Mouse (Mus musculus): ENCODE data around the gene Gm45711. TPM values are rescaled to one million over a fixed set of nuclear protein-coding genes. Genes with fewer than 3 reads are reported as not detected.

The Gm45711 gene
- polyA plus RNA-seq, 1 experiment from 2014 or later = not detected

Other genes with a start within 250 kb of the Gm45711 start
- 14.6 and 16.5 TPM in 2 replicates for gene Cdh5, start 208.5 kb downstream of the Gm45711 start, polyA plus RNA-seq (2015; fragmentation: Nextera tagmentation; extraction: Ambion mirVana)
- gene Bean1, start 139.6 kb downstream of the Gm45711 start, polyA plus RNA-seq (2015; fragmentation: Nextera tagmentation; extraction: Ambion mirVana) = 3.3 and 4.4 TPM in 2 replicates
- gene Tk2, start 61.5 kb downstream of the Gm45711 start, polyA plus RNA-seq (2015; fragmentation: Nextera tagmentation; extraction: Ambion mirVana) = 45.7 TPM in 2 replicates
- gene Cklf, start 59.2 kb downstream of the Gm45711 start, polyA plus RNA-seq (2015; fragmentation: Nextera tagmentation; extraction: Ambion mirVana) = 36.1 TPM in 2 replicates
- gene Cmtm2a, start 16.9 kb downstream of the Gm45711 start, polyA plus RNA-seq (2015; fragmentation: Nextera tagmentation; extraction: Ambion mirVana) = not detected in 2 replicates
- gene Cmtm1, start 64 bp upstream of the Gm45711 start, polyA plus RNA-seq (2015; fragmentation: Nextera tagmentation; extraction: Ambion mirVana) = not detected in 2 replicates
- gene Gm11020, start 11.5 kb upstream of the Gm45711 start, polyA plus RNA-seq (2015; fragmentation: Nextera tagmentation; extraction: Ambion mirVana) = not detected in 2 replicates
- not detected in 2 replicates for gene Cmtm2b, start 12.1 kb upstream of the Gm45711 start, polyA plus RNA-seq (2015; fragmentation: Nextera tagmentation; extraction: Ambion mirVana)
- 45.4 and 47.3 TPM in 2 replicates for gene Cmtm3, start 29.3 kb upstream of the Gm45711 start, polyA plus RNA-seq (2015; fragmentation: Nextera tagmentation; extraction: Ambion mirVana)
- 2.1 and 2.3 TPM in 2 replicates for gene Cmtm4, start 85.7 kb upstream of the Gm45711 start, polyA plus RNA-seq (2015; fragmentation: Nextera tagmentation; extraction: Ambion mirVana)
- gene Dync1li2, start 133.0 kb upstream of the Gm45711 start, polyA plus RNA-seq (2015; fragmentation: Nextera tagmentation; extraction: Ambion mirVana) = 115 and 120 TPM in 2 replicates
- 0.35 and 0.36 TPM in 2 replicates for gene Terb1, start 199.8 kb upstream of the Gm45711 start, polyA plus RNA-seq (2015; fragmentation: Nextera tagmentation; extraction: Ambion mirVana)
- gene Nae1, start 224.6 kb upstream of the Gm45711 start, polyA plus RNA-seq (2015; fragmentation: Nextera tagmentation; extraction: Ambion mirVana) = 109 and 115 TPM in 2 replicates
- gene Car7, start 224.6 kb upstream of the Gm45711 start, polyA plus RNA-seq (2015; fragmentation: Nextera tagmentation; extraction: Ambion mirVana) = 2.1 and 2.8 TPM in 2 replicates